Mouse (Mus musculus): Measurements from ENCODE around the gene Tal1. TPM values are rescaled to one million over a fixed set of nuclear protein-coding genes. Genes with fewer than 3 reads are reported as not detected.

Tal1 gene
- total RNA-seq, 2 experiments from 2014 or later: 5.5 to 7.0 TPM

DNA sequence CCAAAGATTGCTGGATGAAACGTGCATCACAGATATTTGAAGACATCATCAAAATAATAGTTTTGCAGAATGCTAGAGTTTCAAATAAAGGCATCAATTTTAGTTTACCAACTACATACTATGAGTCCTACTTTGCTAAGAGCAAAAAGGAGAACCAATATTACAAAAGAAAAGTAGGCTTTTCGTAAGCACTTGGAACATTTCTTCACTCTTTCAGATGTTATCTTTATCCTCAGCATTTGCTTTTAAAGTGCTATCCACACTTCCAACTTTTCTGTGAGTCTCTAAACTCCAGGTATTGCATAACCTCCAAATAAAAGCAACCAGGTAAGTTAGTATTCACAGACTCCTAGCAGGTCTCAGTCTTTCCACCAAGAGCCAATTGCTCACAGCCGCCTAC is 63.4 kb downstream of the Tal1 start:
- no peak for DNase-seq

DNA sequence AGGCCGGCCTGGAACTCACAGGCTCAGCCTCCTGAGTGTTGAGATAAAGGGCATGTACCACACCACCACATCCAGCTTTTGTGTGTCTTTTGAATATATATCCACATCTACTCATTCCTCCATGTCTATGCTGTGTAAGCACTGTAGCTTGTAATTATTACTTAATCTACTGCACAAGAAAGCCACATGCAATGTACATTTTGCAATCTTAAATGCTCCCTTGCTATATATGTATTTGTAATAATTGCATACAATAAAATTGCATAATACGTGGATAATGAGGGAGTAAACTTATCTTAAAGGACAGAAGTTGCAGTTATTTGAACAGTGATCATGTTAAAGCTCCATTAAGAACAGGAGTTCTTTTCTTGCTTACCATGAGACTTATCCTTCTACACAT is 64.9 kb downstream of the Tal1 start:
- no peak for DNase-seq

Other genes with a start within 250 kb of the Tal1 start
- not detected for gene Gm12830, start 234.7 kb upstream of the Tal1 start, total RNA-seq (2021)
- gene Foxd2, start 147.6 kb upstream of the Tal1 start, total RNA-seq (2021): under 1 TPM; 0.45 to 0.59 TPM
- not detected for gene Foxe3, start 130.4 kb upstream of the Tal1 start, total RNA-seq (2021)
- gene Cmpk1, start 69.2 kb upstream of the Tal1 start, total RNA-seq (2021): 10 to 100 TPM; 52.1 to 56.5 TPM
- 10 to 100 TPM; 10.4 to 12.6 TPM for gene Stil, start 56.3 kb upstream of the Tal1 start, total RNA-seq (2021)
- under 1 TPM; 0.72 to 0.93 TPM for gene Pdzk1ip1, start 32.3 kb downstream of the Tal1 start, total RNA-seq (2021)
- gene Cyp4x1, start 77.9 kb downstream of the Tal1 start, total RNA-seq (2021): not detected
- gene Cyp4a29, start 185.7 kb downstream of the Tal1 start, total RNA-seq (2021): not detected
- not detected for gene Cyp4a12a, start 242.6 kb downstream of the Tal1 start, total RNA-seq (2021)